Mouse (Mus musculus) C2C12 (cell line): ENCODE measurements around the gene Etfbkmt.

ENCODE experiments used
- CEBPB ChIP-seq: IDR thresholded peaks from one replicate; pipeline ENCODE4 v1.6.1; 2011; ENCODE audit warnings: low read depth, mild to moderate bottlenecking, control low read depth, moderate library complexity
- CTCF ChIP-seq: IDR thresholded peaks from one replicate; pipeline ENCODE4 v1.5.1; 2011; ENCODE audit not compliant: control insufficient read depth, insufficient read depth, insufficient read length
- FOSL1 ChIP-seq: IDR thresholded peaks from one replicate; pipeline ENCODE4 v1.8.0; 2011; ENCODE audit warnings: mild to moderate bottlenecking, low read length; ENCODE audit not compliant: poor library complexity, insufficient read depth, severe bottlenecking
- MAX ChIP-seq: IDR thresholded peaks from one replicate; pipeline ENCODE4 v1.6.1; 2011; ENCODE audit warnings: mild to moderate bottlenecking, control low read depth
- MYOD1 ChIP-seq: IDR thresholded peaks from one replicate; pipeline ENCODE4 v1.6.1; 2011; ENCODE audit warnings: low read depth; ENCODE audit not compliant: control insufficient read depth, insufficient read length
- MYOG ChIP-seq: IDR thresholded peaks from one replicate; pipeline ENCODE4 v1.6.1; 2011; ENCODE audit not compliant: control insufficient read depth, insufficient read length; ENCODE audit errors: extremely low read depth

DNA sequence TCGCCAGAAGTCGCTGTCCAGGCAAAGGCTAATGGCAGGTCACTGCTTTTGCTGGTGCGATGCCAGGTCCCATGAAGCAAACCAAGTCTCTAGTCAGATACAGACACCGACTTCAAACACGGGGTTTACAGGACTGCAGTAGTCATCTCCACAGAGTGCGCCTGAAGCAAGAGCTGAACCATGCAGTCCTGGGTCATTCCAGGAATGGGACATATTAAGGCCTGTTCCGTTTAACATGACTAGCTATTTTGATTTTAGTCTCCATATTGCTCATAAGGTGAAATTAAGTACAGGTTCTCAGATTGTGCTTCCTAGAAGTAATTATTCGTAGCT lies 49.2 kb downstream of the Etfbkmt start:
- TF ChIP-seq MYOG, result no peak
- TF ChIP-seq CTCF, result no peak
- TF ChIP-seq MAX, result no peak
- TF ChIP-seq CEBPB, result no peak
- no peak for TF ChIP-seq FOSL1
- no peak for TF ChIP-seq MYOD1
